Mouse (Mus musculus) stomach, postnatal 0 days (tissue): Measurements from ENCODE around the gene Klhl7.

Experiments
- CTCF ChIP-seq: IDR thresholded peaks from 2 replicates; pipeline ENCODE4 v1.5.1; 2016; ENCODE audit warnings: antibody characterized with exemption, low read depth, mild to moderate bottlenecking, moderate library complexity
- EP300 ChIP-seq: optimal IDR thresholded peaks from 2 replicates; pipeline ENCODE3; 2016; ENCODE audit warnings: antibody characterized with exemption

DNA sequence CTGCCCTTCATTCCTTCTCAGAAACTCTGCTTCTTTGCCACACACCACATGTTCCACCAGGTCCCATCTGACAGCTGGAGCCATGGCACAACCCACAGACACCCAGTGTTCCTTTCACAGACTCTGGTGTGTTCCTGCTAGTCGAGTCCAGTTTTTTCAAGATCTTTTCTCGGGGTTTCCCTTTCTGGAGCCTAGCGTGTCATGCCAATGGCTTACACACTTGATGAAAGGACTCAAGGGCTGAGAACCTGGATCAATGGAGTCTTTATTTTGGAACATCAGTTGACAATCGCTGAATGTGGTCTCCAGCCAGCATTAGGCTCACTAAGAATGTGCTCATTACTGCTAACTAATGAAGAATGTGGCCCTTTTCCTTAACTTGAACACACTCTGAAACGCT is 102.1 kb downstream of the Klhl7 start:
- TF ChIP-seq CTCF (no peak), EP300 (no peak)
